Mouse (Mus musculus) 3134 (cell line): ENCODE data around the gene Grap.
"Not testable (repeated sequence)": the region's sequence is repeated elsewhere in the genome, so short reads cannot be mapped to it uniquely, and the experiment has no call there.

Experiments
- DNase-seq: peaks from one replicate; pipeline ENCODE4 v3.0.0-alpha.2; 2011; ENCODE audit warnings: low spot score; ENCODE audit not compliant: insufficient read length; ENCODE audit errors: extremely low read depth

Gene Grap

DNA sequence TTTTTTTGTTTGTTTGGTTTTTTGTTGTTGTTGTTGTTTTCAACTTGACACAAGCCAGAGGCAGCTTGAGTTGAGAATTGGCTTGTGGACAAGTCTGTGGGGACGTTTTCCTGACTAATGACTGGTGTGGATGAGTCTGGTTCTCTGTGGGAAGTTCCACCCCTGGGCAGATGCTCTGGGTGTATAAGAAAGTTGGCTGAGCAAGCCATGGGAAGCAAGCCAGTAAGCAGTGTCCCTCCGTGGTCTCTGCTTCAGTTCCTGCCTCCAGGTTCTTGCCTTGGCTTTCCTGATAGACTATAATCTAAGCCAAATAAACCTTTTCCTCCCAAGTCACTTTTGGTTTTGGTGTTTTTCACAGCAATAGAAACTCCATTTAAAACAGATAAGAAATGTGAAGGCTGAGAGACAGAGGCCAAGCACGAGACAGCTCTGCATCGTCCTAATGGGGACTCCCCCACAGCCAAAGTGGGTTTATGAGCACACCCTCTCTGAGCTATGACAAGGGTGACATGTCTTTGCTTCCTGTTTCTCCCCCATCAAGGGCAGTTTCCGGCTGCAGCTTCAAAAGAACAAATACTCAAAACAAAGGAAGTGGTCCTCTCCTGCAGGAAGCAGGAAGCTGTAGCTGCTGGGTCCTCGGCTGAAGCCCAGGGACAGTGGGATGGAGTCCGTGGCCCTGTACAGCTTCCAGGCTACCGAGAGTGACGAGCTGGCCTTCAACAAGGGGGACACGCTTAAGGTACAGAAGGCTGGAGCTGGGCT lies at the start of gene Grap:
TSS of gene Grap (plus strand) at position 580 of the 762 bp plus-strand sequence.
- no peak for DNase-seq

DNA sequence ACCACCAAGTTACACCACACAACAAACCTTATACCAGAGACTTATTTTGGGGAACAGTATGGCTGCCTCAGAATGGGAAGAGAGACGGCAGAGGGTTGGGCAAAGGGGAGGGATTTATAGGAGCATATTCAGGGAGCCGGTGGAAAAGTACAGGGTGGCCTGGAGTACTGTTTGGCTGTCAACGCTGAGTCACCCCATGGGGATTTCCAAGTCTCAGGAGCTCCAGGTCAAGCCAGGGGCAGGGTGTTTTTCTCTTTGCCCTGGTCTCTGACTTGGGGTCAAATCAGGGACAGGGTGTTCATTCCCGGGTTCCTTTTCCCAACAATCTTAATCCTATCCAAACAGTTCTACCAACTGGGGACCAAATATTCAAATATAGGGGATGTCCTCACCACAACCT lies 45.0 kb upstream of the Grap start:
- peak; percentile 55 for DNase-seq

DNA sequence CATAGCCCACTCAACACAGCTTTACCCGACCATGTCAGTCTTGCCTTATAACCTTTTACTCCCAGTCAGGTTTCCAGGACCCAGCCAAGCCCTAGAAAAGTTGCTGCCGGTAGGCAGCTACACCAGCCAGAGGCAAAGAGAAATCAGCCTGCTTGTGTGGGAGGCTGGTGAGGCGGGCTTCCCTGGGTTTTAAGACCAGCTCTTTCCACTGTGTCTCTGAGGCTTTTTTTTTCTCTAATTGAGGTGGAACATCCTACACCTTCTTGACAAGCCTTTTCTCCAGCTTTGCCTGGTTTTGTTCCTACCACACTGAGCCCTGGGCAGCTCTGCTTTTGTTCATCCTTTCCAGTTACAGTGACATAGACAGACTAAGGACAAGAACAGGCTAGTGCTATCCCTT lies 41.9 kb upstream of the Grap start:
- no peak for DNase-seq

DNA sequence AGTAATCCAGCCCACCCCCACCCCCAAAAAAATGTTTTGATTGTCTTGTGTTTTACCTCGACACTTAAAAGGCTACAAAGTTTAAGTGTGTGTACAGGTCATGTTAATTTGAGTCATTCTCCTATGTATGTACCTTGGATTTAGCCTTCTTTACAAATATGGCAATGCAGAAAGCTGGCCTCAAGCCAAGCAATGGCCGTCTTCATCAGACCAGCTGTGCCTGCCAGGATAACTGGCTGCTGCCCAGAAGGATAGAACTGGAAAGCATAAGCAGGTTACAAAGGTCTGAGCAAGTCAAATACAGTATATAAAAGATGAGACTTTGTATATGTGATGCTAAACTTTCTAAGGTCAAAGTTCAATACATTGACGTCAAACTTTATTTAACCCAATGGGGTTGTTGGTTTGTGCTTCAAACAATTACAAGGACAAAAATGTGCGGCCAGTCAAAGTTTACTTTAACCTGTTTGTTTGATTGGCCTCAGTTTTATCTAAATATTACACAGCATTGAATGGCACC lies 40.9 kb upstream of the Grap start:
- DNase-seq = no peak

DNA sequence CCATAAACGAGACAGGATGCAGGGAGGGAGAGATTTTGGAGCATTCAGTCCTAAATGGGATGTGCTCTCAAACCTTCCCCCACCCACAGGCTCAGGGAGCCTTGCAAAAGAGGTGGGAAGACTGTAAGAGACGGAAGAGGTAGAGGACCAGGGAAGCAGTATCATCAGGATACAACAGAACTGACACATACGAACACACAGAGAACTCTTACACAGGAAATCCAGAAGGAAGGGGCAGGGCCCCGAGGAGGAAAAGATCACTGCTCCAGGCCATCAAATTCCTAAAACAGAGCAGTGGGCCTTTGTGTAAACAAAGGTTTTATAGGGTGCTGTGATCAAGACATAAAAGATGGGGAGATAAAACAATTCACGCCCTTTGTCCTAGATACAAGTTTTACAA lies 38.7 kb upstream of the Grap start:
- DNase-seq = no peak

DNA sequence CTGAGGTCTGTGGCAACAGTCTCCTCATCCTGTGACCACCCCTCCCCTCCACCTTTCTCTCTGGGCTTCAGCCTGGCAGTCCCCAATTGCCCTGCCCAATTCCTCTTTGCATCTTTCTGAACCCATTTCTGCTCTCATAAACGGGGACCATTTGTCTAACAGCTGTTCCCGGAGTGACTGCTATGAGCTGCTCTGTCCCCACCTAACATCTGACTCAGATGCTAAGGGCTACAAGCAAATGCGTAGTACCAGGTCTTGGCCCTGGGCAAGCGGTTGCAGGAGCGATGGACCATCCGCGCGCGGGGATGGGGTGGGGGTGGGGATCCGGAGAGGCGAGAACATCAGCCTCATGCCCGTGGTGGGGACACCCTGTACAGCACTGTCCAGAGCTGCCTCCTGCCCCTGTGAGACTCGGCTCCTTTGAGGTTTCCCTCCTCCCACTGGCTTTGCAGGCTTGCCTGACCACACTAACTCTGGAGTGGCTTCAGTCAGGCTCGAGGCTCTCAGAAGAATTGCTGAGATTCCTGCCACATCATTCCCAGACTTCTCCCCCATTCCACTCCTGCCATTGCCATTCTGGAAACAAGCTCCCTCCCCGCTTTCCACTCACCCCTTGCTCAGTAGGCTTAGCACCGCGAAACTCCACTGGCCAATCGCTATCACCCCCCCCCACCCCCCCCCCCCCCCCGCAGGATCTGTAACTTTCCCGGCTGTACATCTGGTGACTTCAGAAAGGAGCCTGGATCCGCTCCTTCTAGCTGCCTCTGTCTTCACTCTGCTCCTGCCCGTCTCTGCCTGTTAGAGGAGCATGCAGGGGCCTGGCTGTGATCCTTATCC lies 37.2 kb upstream of the Grap start:
- peak; percentile 35 for DNase-seq

DNA sequence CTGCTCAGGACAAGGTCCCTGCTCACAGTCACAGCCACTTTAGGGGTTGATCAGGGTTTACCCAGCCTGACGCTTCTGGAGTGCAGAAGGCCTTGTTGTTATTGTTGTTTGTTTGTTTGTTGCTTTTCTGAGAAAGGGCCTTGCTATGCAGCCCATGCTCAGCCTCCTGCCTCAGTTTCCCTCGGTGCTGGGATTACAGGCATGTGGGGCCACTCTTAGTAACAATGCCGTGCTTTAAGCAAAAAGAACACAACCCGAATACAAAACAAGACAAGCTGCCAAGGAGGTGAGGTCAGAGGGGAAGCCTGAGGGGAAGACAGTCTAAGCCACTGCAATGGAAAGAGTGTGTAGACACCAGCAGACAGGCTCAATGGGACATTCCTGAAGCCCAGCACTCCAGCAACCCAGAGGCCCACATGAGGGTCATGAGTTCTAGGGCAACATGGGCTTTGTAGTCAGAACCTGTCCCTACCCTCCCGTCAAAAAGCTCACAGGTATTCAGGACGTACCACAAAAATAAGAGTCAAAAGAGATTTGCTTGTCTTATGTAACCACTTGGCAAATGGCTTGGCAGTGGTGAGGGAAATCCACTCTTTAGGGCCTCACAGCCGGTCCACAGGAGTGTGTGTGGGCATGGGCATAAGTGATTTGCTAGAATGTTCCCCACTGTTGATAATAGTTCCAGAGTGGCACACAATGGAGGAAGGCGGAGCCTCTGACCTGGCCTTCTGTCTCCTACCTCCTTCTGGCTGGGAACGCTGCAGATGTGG lies 36.4 kb upstream of the Grap start:
- DNase-seq = no peak

DNA sequence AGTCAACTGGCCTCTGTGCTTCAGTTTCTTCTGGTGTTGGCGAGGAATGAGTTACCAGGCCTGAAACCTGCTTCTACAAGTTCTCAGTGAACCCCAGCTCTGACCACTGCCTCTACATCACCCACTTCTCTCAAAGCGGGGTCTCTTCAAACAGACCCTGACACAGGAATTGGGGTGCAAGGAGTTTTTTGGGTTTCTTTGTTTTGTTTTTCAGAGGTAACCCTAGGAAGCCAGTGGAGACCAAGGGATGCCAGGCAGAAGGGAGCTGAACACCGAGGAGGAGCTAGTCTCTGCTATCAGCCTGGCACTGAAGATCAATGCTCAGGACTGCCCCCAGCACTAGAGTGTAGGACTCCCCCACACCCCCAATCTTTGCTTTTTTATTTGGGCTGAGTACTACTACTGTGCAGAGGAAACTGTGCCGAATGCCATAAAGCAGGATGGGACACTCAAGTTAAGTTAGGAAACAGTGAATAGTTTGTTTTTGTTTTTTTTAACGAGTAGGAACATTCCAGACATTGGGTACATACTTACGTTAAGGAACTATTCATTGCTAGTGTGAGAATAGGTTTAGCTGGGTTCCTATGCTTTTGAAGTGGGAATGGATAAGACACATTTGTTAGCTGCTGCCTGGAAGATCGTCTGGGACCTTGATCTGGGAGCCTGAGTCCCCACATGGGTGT lies 35.6 kb upstream of the Grap start:
- no peak for DNase-seq

DNA sequence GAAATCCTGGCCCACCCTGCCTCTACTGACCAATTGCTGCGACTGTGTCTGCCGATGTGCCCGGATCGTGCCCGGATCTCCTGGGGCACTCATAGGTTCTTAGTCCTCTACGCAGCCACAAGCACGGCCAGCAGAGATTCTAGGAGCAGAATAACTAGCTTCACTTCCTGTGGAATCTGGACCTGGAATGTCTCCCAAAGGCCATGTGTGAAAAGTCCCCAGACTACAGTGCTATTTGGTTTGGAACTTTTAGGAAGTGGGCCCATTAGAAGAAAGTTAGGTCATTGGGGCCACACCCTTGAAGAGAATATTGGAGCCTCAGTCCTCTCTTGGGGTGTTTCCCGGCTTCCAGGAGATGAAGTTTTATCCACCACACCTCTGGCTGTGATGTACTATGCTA lies 34.9 kb upstream of the Grap start:
- no peak for DNase-seq

DNA sequence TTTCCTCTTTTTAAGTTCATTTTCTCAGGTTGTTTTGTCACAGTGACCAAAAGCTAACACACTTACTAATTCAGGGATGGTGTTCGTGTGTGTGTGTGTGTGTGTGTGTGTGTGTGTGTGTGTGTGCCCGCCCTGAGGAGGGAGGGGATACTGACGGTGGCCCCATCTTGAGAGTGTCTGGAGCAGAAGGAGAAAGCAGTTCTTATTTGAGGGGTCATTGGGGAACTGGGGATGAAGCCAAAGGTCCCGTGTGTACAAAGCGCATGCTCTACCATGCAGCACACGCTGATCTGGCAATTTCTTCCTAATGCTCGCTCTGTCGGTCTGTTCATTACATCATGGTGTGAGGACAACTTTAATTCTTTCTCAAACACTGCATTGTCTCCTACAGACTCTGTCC lies 34.5 kb upstream of the Grap start:
- no peak for DNase-seq

DNA sequence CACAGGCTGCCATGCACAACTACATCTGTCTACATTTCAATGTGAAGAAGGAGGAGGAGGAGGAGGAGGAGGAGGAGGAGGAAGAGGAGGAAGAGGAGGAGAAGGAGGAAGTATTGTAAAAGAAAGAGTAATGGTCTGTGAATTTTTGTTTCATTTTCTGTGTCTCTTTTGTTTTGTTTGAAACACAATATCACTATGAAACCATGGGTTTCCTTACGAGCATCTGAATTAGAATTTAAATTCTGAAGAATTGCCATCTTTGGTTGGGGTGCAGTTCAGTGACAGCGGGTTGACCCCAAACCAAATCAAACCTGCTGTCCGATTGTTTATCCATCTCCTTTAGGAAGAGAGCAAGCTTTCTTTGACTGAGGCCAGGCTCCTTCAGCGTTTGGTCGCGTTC lies 33.7 kb upstream of the Grap start:
- DNase-seq = no peak

DNA sequence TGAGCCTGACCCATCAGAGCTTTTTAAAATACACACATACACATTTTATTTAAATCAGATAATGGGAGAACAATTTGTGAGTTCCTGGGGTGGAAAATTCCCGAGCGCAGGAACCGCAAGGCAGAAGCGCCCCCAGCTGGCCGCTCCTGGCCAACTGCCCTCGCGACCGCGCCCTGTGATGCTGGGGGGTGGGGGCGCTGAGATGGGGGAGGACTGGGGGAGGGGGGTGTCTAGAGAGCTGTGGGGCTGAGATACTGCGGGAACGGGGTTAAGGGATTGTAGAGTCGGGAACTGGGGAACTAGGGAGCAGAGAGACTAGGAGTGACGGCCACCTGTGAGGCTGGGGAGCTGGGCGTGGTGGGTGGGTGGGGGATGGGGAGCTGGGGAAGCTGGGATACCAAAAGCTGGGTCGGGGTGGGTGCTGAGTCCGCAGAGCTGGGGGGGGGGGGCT lies 33.2 kb upstream of the Grap start:
- peak; percentile 63 for DNase-seq

DNA sequence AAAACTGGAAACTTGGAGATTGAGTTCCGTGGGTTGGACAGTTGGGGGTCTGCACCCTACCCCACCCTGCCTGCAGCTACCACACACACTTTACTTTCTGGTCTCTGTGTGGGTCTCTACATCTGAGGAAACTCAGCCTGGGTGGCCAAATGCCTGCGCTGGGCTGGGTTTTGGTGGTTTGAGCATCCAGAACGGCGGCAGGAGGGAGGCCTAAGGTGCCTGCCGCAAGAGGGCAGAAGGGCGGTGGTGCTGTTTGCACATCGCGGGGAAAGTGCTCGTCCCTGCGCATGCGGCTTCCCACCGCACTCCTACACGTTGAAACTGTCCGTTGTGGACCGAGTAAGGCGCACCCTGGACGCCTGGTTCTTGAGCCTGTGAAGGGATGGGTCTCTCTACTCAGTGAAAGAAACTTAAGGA lies 32.8 kb upstream of the Grap start:
- DNase-seq = peak; percentile 66

DNA sequence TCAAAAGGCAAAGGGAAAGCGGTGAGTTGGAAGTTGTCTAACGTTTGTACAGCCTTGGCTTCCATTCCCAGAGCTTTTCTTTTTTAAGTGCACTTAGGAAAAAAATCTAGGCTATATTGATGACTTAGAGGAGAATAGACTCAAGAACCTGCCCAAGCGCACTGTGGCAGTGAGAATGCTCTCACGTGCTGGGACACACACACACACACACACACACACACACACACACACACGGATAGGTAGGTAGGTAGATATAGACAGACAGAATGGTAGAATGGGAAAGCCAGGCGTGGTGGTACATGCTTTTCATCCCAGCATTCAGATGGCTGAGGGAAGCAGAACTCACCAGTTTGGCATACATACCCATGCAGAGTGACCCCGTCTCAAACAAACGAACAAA lies 32.3 kb upstream of the Grap start:
- no peak for DNase-seq

DNA sequence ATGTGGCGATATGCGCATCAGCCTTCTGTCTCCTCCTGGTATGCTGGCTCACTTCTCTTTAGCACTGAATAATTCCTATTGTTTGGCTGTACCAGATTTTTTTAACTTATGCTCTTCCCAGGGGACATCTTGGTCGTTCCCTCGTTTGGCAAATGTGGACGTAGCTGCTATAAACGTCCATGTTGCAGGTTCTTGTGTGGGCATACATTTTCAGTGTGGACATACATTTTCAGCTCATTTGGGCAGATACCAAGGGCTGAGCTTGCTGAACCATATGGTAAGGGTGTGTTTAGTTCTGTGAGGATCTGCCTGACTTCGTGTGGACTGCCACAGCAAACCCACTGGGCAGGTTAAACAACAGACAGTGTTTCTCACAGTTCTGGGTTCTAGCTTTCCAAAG lies 27.9 kb upstream of the Grap start:
- DNase-seq = no peak

DNA sequence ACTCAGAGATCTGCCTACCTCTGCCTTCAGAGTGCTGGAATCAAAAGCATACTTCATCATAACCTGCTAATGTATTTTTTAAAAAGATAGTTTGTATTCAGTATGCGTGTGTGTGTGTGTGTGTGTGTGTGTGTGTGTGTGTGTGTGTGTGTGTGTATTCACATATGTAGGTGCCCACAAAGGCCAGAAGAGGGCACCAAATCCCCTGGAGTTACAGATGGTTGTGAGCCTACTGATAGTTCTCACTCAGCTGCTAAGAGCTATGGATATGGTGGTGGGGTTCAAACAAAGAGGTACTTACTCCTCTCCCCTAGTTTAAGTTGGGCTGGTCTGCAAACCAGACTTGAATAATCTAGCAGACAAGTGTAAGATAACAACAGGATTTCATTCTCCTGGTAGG lies 26.6 kb upstream of the Grap start:
- no peak for DNase-seq

DNA sequence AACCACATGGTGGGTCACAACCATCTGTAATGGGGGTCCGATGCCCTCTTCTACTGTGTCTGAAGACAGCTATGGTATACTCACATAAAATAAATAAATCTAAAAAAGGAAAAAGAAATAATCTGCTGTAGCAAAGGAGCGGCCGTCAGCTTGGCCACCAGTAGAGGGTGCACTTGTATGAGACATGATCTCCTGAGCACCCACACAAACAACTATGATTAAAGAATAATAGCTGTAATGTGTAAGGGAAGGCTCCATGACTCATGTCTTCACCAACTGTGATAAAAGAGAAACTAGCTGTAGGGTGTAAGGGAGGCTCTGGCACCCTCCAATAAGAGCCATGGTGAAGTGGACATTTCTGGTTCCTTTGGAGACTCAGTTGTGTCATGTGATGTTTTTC lies 23.4 kb upstream of the Grap start:
- no peak for DNase-seq

DNA sequence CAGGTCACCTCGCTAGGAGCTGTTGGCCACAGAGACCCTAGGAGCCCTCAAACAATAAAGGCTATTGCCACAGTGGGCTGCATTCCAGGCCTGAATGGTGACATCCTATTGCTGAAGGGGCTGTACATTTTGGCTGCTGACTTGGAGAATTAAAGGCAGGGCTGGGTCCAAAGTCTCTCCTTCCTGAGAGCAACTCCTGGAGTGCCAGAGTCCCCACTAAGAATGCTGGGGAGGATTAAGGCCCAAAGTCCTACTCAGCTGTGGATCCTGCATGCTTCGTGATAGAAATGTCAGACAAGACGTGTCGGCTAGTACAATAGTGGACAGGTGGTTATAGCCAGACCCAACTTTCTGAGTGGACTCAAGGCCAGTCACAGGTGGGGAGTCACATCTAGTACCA lies 16.8 kb upstream of the Grap start:
- not testable (repeated sequence) for DNase-seq

DNA sequence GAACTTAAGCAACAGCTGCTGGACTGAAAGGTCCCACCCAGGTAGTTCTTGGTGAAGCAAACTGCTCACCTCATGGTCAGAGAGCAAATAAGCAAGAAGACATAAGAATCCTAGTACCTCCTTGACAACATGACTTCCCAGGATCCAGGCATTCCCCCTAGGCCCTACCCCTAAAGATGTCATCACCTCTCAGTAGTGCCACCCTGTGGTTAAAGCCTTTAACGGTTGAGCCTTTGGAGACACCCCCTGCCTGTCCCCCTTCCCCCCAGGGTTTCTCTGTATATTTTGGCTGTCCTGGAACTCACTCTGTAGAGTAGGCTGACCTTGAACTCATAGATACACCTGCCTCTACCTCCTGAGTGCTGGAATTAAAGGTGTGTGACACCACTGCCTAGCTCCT lies 15.7 kb upstream of the Grap start:
- no peak for DNase-seq

DNA sequence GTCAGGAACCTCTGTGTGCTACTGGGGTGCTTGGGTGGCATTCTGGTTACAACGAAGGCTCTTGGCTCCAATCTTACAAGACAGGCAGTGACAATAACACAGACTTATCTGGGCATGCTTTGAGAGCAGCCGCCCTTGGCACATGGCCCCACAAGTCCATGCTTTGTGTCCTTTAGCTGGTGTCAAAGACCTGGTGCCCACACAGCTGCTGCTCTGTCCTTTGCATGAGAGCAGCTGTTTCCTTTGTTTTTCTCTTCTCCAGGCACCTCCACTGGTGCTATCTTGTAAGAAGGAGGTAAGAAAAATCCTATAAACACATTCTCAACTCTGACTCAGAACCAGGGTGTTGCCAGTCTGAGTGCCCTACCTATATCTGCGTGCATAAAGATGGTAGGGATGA lies 15.2 kb upstream of the Grap start:
- DNase-seq = no peak
